Comparison of ENCODE assay signal across 8 mouse cellular contexts in genomic region chr11:70229260-70230010, GRCm38 (mm10). TPM values are rescaled to one million over a fixed set of nuclear protein-coding genes. Genes with fewer than 3 reads are reported as not detected.
DNase-seq lines count a peak whose midpoint lies in the region; ATAC-seq and TF ChIP-seq lines count a peak whose summit lies in the region.

Gene Bcl6b (minus strand): TSS chr11:70229798.

- H3K27ac ChIP-seq in kidney, embryonic 14.5 days (ENCODE audit: low read depth, low read length) = peak within 1 kb of the TSS; percentile 68
- peak within 1 kb of the TSS; percentile 79 for H3K27ac ChIP-seq in kidney, postnatal 0 days
- H3K27ac ChIP-seq in midbrain, embryonic 15.5 days = no peak within 1 kb of the TSS

- DNase-seq in kidney, adult 11 months = no peak
- peak; percentile 38 for DNase-seq in adrenal gland, postnatal 25 days
- DNase-seq in heart, adult 8-10 months (ENCODE audit: low spot score) = peak; percentile 65
- DNase-seq in kidney, postnatal 0 days (ENCODE audit: low spot score) = peak; percentile 55
- DNase-seq in yolk sac, embryonic 10.5 days (ENCODE audit: low spot score) = no peak
- DNase-seq in right cerebral cortex, postnatal 4 days = no peak

- H3K27me3 ChIP-seq in kidney, embryonic 14.5 days (ENCODE audit: control insufficient read depth, insufficient read depth, low read length) = peaks cover 50% of the 10 kb centered on the region
- peaks cover 13% of the 10 kb centered on the region for H3K27me3 ChIP-seq in kidney, postnatal 0 days (ENCODE audit: insufficient read depth, low read length)
- H3K27me3 ChIP-seq in midbrain, embryonic 15.5 days (replicated peaks) = peaks cover 55% of the 10 kb centered on the region

- no peaks in the 10 kb centered on the region for H3K9me3 ChIP-seq in kidney, embryonic 14.5 days (ENCODE audit: control insufficient read depth, low read length)
- H3K9me3 ChIP-seq in kidney, postnatal 0 days (replicated peaks; ENCODE audit: low read length) = no peaks in the 10 kb centered on the region
- H3K9me3 ChIP-seq in midbrain, embryonic 15.5 days = no peaks in the 10 kb centered on the region

- peak within 1 kb of the TSS; percentile 38 for H3K4me3 ChIP-seq in kidney, embryonic 14.5 days (ENCODE audit: low read length)
- H3K4me3 ChIP-seq in kidney, postnatal 0 days (replicated peaks; ENCODE audit: low read depth, low read length) = peak within 1 kb of the TSS; percentile 39
- H3K4me3 ChIP-seq in midbrain, embryonic 15.5 days = peak within 1 kb of the TSS; percentile 31

- peak within 1 kb of the TSS; percentile 44 for H3K9ac ChIP-seq in kidney, embryonic 14.5 days (ENCODE audit: low read depth, low read length)
- peak within 1 kb of the TSS; percentile 45 for H3K9ac ChIP-seq in kidney, postnatal 0 days (ENCODE audit: low read depth, low read length)
- no peak within 1 kb of the TSS; the same call in 1 of the 2 replicates for H3K9ac ChIP-seq in midbrain, embryonic 15.5 days

- 1% methylated on average over 39 of the region's 39 CpGs for WGBS in kidney, embryonic 14.5 days
- 1% methylated on average over 39 of the region's 39 CpGs for WGBS in kidney, postnatal 0 days
- 3% methylated on average over 39 of the region's 39 CpGs for WGBS in midbrain, embryonic 15.5 days

- TF ChIP-seq CTCF in kidney, postnatal 0 days (IDR thresholded peaks at IDR 0.05; ENCODE audit: low read depth) = no peak

- ATAC-seq in kidney, embryonic 14.5 days (ENCODE audit: low FRiP score, low TSS enrichment) = no peak
- no peak for ATAC-seq in kidney, postnatal 0 days (replicated peaks; ENCODE audit: low FRiP score, low read depth)
- ATAC-seq in midbrain, embryonic 15.5 days (replicated peaks) = no peak

- H3K4me1 ChIP-seq in kidney, embryonic 14.5 days (ENCODE audit: control insufficient read depth, insufficient read depth, low read length) = peaks cover 7% of the 10 kb centered on the region
- H3K4me1 ChIP-seq in kidney, postnatal 0 days (replicated peaks; ENCODE audit: insufficient read depth, low read length) = peaks cover 14% of the 10 kb centered on the region
- peaks cover 40% of the 10 kb centered on the region for H3K4me1 ChIP-seq in midbrain, embryonic 15.5 days

- H3K4me2 ChIP-seq in kidney, embryonic 14.5 days (replicated peaks; ENCODE audit: low read depth, low read length) = peak within 1 kb of the TSS; percentile 43
- peak within 1 kb of the TSS; percentile 50 for H3K4me2 ChIP-seq in kidney, postnatal 0 days (ENCODE audit: low read length)
- H3K4me2 ChIP-seq in midbrain, embryonic 15.5 days = peak within 1 kb of the TSS; percentile 52

- peaks cover 2% of the 10 kb centered on the region for H3K36me3 ChIP-seq in kidney, embryonic 14.5 days (ENCODE audit: control insufficient read depth, insufficient read depth, low read length)
- no peaks in the 10 kb centered on the region for H3K36me3 ChIP-seq in kidney, postnatal 0 days (ENCODE audit: insufficient read depth, low read length)
- H3K36me3 ChIP-seq in midbrain, embryonic 15.5 days (replicated peaks) = 0 out of 2 replicates have a peak, but pooled peaks cover under 1% of the 10 kb centered on the region

RNA-seq across cellular contexts. Expression of gene Bcl6b, which starts in this region (rescaled TPM):
- polyA plus RNA-seq in kidney, embryonic 14.5 days (2014; fragmentation: Nextera tagmentation; extraction: Ambion mirVana) = 19.2 and 20.0 TPM in 2 replicates
- total RNA-seq in adrenal gland, postnatal 25 days (2021) = 12.2 and 20.5 TPM in 2 replicates
- total RNA-seq in heart, adult 8-10 months (2022) = 10 to 100 TPM in 3 of 4 experiments, 1 to 10 TPM in 1; 5.9 to 22.0 (median 17.3) TPM
- 22.0 TPM in 2 replicates for polyA plus RNA-seq in kidney, postnatal 0 days (2015; fragmentation: Nextera tagmentation; extraction: Ambion mirVana)
- 5.3 and 5.6 TPM in 2 replicates for polyA plus RNA-seq in midbrain, embryonic 15.5 days (2015; fragmentation: Nextera tagmentation; extraction: Ambion mirVana)

Comparison
In these comparisons a context has a peak if more than half of its experiments do, and no peak if none do; other contexts are left out.
1. DNase-seq: peak in adrenal gland, postnatal 25 days (single experiment), heart, adult 8-10 months (single experiment) and kidney, postnatal 0 days (single experiment); none in kidney, adult 11 months (single experiment), yolk sac, embryonic 10.5 days (single experiment) and right cerebral cortex, postnatal 4 days (single experiment).
2. Peak in every context shown above with its lines, with median percentiles within 50 percentile points of each other: H3K4me2 ChIP-seq and H3K4me3 ChIP-seq.